Mouse (Mus musculus) WW6 (cell line): ENCODE data around the gene Frmd4a.
A peak's percentile ranks its signal among the peaks of the same experiment; 100 is the strongest.
"Not testable (repeated sequence)": the region's sequence is repeated elsewhere in the genome, so short reads cannot be mapped to it uniquely, and the experiment has no call there.

Experiments
- DNase-seq: peaks from one replicate; pipeline ENCODE4 v3.0.0-alpha.2; 2013; ENCODE audit warnings: low read depth, low spot score

Gene Frmd4a

DNA sequence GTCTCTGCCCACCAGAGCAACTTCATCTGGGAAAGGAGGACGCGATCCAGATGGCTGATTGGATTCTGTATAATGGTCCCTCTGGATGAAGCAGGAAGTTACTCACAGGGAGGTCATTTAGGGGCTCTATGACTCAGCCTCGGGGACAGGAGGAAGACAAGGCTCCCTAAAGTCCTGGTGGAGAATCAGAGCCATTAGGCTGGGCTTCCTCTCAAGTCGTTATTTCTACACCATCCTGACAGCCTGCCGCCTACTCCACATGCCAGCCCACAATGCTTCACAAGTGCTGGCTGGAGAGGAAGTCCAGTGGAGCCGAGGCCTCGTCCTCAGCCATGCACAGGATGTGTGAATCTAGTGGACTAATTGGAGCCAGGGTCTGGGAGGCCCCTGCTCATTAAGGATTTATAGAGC lies 537.7 kb downstream of the Frmd4a start:
- DNase-seq: no peak

DNA sequence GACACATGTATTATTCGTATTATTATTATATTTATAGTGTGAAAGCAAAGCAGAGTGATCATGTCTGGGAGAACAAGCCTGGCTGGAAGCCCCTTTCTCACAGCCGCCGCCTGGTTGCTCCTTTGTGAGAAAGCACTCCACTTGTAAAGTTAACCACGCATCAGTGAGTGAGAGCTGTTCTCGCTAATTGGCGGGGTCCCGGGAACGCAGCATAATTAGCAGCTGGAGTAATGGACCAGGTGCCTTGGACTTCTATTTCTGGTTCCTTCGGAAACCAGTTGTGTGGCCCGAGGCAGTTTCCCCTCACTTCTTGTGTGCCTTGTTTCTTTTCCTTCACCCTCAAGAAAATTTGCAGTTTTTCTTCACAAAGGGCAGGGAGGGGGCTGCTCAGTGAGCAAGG lies 538.7 kb downstream of the Frmd4a start:
- no peak for DNase-seq

DNA sequence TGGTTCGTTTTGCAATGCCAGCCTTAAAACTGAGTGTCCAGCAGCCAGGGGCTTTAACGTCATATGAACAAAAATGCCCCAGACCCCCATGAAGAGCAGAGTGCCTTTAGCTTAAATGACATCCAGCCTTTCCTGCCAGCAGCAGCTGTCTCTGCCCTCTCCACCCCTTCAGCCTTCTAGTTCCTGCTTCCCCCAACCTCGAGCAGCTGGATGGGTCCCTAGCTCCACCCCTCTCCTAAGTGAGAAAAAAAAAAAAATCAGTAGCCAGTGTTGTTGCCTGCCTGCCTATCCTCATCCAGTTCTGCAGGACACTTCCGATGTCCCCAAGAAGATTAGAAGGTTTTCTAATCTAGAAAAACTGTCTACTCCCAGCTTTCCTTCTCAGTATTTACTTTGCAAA lies 539.5 kb downstream of the Frmd4a start:
- no peak for DNase-seq

DNA sequence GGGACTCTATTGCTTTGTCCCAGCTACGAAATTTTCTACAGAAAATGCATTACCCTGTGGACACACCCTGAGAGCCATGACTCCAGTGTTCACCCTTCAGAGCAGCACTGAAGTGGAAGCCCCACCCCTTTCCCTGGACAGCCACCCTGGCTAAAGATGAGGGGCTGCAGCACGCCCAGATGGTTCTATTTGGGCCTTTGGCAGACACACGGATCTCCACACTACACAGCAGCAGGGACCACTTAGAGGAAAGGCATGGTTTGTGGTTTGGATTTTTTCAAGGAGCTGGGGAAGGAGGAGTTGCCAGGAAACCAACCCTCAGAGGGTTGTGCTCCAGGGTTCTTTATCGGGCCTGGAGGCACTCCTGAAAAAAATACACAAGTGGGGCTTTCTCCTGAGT lies 539.9 kb downstream of the Frmd4a start:
- DNase-seq: no peak

DNA sequence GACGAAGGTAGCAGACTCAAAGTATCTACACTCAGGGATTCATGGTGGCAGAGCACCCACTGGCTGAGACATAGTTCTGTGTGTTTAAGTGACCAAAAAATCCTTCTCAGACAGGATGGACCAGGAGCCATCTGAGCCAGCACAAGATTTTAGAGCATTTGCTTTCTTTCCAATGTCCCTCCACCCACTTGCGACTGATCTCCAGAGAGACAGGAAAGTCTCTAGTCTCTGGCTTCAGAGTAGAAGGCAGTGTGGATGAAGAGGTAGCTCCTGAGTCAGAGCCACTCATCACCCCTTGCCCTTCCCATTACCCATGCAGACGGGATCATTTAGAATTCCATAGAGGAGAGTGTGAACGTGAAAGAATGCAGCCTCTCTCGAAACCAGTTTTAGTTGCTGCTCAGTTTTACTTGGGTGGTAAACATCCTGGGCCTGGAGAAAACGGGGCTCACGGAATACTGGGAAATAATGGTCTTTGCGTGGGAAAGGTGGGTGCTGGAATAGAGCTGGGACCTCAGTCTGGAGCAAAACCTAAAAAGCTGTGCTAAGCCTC lies 541.2 kb downstream of the Frmd4a start:
- no peak for DNase-seq

DNA sequence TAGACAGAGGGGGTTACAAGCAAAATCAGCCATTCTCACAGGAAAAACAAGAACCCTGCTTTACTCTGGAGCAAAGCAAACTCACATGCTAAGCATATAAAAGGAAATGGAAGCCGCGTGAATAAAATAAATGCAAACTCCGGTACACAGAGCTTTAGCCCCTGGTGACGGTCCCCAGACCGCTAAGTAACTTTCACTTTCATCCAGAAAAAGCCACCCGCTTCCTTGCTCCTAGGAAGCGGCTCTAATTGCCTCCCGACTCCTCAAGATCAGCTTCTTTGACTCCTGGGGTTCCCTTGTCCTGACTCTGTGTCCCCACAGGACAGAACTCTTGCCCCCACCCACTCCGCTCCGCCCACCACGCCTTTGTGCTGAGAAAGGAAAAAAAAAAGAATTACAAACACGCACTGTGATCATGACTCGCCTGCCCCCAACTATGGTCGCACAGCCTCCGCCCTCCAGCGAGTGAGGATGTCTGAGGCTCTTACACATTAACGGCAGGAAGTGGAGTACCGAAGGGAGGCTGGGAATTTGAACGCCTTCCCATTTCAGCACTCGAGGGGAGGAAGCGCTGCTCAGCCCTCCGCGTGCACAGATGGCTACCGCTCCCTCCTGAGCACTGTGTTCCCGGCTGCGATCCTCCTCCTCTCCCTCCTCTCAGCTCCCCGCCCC lies 541.8 kb downstream of the Frmd4a start:
- peak; percentile 46 for DNase-seq

DNA sequence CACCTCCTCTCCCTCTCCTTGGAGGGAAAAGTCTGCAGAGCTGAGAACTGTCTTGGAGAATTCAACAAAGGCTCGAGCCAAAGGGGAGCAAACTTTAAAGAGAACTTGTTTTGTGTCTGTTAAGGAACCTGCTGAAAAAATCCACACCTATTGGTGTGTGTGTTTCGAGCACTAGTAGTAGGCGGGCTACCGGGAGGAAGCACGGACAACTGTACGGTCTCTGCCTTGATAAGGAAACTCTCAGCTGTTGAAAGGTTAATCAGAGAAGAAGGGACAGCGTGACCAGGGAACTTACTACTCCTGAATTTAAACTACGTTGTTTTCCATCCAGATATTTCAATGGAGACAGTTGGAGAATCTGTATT lies 542.3 kb downstream of the Frmd4a start:
- DNase-seq: no peak

DNA sequence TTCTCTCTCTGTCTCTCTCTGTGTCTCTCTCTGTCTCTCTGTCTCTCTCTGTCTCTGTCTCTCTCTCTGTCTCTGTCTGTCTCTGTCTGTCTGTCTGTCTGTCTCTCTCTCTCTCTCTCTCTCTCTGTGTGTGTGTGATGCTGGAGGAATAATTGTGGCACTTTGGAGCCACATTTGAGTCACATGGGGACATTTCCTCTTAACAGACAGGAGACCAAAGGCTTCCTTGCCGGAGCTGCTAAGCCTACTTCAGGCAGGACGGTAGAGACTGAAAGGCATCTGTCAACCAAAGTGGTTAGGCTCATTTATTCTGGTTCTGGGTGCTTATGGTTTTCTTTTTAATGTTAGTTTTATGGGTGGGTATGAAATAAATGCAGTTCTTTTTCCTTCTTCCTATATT lies 543.0 kb downstream of the Frmd4a start:
- DNase-seq: not testable (repeated sequence)

DNA sequence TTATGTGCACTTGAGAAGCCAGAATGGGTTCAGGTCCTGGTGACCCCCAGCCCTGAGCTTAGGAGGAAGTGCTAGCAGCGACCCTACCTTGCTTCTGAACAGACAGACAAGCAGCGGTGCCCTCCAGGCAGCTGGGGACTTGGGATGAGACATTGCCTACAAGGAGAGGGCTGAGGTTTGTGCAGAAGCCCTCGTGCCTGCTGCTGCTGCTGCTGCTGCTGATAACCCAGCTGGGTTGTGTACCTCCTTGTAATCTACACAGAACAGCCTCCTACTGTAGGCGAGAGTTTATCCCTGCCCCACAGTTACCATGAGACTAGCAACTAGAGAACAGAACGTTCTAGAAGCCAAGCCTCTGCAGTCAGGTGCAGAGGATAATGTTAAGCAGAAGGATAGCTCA lies 543.7 kb downstream of the Frmd4a start:
- no peak for DNase-seq

DNA sequence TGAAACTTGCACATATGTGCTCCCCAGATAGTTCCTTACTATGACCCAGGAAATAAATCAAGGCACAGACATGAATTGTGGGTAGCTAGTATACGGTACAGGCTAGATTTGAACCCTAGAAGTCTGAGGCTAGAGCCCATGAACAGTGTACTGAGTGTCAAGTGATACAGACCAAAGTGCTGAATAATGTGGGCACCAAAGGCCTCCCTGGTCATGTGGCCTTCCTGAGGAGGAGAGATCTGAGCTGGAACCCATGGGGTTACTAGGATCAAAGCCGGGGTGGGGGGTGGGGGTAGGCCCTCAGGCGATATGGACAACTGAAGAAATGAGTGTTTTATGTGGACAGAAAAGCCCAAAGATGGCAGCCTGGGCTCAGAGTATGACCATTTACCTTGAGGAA lies 544.9 kb downstream of the Frmd4a start:
- no peak for DNase-seq

DNA sequence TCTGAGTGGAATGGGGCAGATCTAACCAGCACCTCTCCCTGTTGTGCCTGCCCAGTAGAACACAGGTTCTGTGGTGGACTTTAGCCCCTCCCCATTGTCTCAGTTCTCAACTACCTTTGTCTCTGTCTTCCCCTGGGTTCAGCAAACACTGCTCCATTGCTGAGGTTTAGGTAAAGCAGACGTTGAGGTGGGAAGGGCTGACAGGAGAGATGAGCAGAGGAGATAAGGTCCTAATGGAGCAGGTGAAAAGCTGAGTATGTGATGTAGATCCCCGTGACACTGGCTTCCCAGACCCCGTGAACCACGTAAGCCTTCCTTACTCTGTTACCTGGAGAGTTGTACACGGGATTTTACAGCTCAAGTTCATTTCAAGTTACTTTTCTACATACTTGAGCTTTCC lies 545.3 kb downstream of the Frmd4a start:
- DNase-seq: no peak

DNA sequence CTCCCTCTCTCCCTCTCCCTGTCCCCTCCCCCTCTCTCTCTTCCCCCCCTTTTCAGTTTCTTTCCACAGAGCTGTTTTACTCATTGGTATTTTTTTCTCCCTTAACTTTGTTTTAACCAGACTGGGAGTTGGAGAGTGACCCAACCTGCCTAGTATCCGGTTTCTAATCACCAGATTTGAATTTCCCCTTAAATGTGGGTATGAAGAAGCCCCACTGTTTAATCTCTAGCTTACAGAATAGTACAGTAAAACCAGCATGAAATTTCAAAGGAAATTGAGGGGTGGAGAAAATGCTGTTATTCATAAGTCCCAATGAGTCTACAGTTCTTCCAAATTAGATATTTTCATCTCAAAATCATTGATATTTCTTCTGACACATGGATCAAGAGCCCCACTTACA lies 545.8 kb downstream of the Frmd4a start:
- no peak for DNase-seq

DNA sequence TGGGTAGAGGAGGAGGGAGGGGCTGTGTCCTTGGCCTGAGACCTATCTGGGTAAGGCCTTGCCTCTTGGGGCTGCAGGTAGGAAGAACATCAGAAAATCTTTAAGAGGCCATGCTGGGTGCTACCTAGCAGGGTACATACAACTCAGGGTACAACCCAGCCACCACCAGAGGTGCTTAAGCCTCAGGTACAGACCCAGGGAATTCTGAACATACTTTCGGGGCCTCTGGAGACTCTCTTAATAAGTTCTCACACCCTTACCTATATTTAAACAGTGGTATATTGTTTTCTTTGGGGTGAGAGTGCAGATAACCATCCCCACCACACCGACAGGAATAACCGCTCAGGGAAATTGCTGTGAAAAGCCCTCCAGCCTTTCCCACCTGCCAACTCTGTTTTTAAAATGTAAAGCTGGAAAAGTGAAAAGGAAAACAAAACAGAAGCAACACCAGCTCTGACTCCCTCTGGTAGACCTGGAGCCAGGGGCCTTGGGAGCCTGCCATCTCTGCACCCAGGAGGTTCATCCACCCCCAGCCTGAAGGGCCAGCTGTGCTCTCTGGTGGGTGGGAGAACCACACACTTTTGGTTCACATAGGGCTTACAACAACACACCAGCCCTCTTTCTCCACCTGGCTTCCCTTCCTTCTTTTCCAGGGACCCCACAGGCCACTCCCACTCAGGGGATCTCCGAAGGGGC lies 548.9 kb downstream of the Frmd4a start:
- DNase-seq: no peak

DNA sequence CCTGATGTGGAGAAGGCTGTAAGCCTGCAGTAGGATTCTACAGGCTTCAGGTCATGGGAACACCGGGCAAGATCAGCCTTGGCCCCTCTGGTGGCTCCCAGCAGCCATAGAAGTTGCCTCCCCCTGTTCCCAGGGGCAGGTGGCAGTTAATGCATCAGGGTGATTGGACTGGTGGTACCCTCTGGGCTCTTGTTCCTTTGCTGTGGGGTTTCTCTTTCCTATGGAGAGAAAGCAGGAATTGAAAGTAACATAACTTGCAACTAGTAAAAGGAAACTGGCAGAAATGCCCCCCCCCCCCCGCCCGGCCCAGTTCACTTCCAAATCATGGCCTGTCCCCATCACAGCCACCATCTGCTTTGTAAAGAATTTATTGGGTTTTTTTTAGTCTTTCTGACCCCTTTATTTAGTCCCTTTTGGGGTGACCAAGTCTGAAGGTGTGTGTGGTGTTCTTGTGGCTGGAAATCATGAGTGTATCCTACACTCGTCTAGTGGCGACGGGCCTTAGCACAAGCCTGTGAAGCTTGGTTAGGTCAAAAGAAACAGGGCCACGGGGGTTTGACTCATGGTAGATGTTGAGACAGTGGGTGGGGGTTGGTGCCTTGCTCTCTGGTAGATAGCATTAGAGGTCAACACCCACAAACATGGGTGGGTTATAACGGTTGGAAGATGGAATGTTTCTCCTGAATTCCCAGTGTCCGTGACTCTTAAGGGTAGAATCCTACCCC lies 549.6 kb downstream of the Frmd4a start:
- no peak for DNase-seq

DNA sequence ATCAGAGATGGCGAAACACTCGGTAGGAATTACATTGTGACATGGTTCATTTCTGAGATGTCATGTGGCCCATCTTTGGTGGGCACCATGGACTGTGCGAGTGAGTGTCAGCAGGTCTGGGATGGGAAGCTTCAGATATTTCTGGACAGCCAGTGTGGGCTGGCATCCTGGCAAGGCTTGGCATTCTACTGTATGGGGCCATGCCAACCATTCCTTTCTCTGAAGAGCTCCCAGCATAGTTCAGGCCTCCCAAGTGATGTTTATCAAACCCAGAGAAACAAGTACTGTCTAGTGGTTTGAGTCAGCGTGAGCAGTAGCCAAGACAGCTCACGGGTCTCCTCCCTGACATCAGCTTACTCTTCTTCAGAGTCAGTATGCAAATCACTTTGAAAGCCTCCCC lies 551.5 kb downstream of the Frmd4a start:
- no peak for DNase-seq

DNA sequence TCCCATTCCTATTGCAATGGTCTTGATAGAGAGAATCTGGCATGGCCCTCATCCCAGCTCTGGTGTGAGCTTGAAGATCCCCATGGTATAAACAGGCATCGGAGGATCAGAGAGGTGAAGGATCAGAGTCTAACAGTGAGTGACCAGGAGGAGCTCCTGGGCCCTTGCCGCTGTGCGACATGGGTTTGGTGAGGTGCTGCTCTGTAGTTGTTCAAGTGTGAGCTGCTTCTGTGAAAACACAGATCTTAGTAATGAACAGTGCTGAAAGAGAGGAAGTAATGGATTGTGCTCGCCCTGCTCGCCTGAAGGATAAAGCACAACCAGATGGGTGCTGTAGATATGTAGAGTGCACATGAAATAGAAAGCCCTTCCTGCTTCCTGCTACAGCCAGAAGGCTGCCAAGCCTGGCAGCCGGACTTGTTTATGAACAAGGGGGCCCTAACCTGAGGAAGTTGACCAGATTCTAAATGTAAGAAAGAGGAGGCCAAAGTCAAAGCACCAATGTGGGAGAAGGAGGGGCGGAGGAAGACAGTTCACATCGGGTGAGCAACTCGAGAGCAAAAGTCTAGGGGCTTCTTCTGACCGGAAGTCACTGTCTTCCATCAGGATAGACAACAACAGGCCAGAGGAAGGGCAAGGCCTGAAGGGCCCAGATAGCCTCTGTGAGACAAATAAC lies 552.8 kb downstream of the Frmd4a start:
- DNase-seq: no peak

DNA sequence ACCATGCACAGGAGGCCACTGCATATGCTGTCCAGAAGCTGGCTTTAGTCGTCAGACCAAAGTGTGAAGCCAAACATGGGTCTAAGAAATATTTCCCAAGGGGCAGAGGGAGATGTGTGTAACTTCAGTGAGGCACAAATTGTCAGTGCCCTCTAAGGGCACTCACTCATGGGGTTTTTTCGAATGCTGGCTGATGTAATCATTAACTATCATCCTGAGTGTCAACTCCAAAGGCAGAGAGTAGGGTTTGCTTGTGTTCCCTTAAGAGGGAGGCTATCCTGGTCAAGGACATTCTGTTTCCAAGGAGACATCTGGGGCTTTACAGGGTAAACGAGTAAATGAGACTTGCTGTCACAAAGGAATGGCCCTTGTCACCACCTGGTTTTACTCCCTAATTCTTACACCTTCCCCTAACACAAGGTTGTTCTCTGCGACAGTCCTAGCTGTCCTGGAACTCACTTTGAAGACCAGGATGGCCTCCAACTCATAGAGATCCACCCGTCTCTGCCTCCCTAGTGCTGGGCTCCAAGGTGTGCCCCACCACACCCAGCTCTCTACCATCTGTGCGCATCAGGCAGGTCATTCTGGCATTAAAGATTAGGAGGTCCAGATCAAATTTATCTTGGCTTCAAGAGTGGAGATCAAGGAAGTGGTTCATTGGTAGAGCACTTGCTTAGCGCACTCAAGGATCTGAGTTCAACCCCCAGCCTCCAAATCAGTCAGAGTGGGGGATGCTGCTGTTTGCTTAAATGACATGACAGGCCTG lies 555.2 kb downstream of the Frmd4a start:
- no peak for DNase-seq

DNA sequence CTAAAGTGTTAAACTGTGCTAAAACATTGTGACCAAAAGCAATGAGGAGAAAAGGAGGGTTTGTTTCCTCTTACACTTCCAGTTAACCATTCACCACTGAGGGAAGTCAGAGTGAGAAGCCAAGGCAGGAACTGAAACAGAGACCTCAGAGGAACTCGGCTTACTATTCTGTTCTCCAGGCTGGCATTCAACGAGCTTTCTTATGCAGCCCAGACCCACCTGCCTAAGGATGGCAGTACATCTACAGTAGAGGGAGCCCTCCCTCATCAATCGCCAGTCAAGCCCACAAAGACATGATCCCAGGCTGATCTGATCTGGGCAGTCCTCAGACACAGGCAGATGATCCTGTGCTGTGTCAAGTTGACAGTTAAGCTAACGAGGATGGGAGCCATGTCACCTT lies 555.9 kb downstream of the Frmd4a start:
- no peak for DNase-seq

DNA sequence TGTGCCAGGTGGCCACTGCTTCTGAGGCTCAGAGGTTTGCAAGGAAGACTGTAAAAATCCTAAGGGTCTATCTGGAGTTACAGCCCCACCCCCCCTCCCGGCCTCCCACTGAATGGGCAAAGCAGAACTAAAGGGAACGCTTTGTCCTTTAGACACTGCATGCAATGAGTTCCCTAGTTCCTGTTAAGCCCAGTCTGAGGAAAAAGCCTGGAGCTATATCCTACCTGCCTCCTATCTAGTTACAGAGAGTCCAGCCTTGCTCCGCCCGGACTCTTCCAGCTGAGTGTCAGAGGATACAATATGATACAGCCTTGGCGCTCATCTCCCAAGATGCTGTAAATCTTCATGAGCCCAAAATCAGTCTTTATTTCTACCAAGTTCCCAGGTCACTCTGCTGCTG lies 556.7 kb downstream of the Frmd4a start:
- no peak for DNase-seq

DNA sequence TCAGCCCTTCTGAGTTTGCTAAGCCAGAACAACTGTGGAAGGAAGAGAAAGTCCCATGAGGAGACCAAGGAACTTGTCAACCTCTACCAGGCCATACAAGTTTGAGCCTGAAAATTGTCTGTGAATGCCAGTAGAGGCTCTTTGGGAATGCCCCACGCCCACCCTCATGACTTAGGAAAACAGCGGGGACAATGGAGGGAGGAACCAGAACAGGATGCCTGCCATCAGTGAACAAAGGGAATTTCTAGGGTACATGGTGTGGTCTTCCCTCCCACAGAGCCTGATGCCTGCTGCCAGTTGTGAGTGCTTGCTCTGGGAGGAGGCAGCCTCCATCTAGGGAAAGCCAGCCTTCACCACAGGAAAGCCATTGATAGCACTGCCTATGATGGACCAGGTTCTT lies 557.6 kb downstream of the Frmd4a start:
- peak; percentile 62 for DNase-seq

DNA sequence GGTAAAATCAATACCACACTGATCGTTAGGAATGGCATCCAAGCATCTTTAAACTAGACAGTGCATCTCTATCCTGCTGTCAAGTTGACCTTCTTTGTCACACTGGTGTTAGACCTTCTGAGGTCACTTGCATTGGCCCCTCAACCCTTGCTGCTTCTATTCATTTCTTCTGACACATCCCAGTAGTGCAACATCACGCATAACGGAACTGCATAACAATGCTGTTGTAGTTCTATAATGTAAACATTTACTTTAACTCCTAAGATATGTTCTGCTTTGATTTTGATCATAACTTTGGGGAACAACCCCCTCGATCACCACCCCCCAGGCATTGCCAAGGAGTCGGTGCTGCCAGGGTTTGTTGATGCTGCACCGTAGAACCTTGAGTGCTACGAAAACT lies 558.5 kb downstream of the Frmd4a start:
- DNase-seq: no peak
